Mouse (Mus musculus) embryo, embryonic 9.5 days (tissue): ENCODE measurements at regions not wholly inside any gene's neighbourhood (a gene's known extent, or its start where the extent isn't known, plus 50 kb on each side); places are given as distances from the start of the nearest gene placed in this dataset.
A peak's percentile ranks its signal among the peaks of the same experiment; 100 is the strongest.
"Not testable (repeated sequence)": the region's sequence is repeated elsewhere in the genome, so short reads cannot be mapped to it uniquely, and the experiment has no call there.

Experiments
- DNase-seq: peaks from one replicate; pipeline ENCODE4 v3.0.0-alpha.2; 2017; ENCODE audit errors: extremely low spot score

GRCm38 (mm10) chr1:35162506-35162905 is 312.7 kb downstream of the Plekhb2 start:
- no peak for DNase-seq

GRCm38 (mm10) chr1:35200656-35201055 is 350.9 kb downstream of the Plekhb2 start:
- no peak for DNase-seq

GRCm38 (mm10) chr1:35201083-35201879 is 351.5 kb downstream of the Plekhb2 start:
- no peak for DNase-seq

- no peak for DNase-seq
Measured at GRCm38 (mm10) chr1:35201880-35202220, 352.1 kb downstream of the Plekhb2 start.

GRCm38 (mm10) chr1:35202551-35202950 is 352.8 kb downstream of the Plekhb2 start:
- no peak for DNase-seq

GRCm38 (mm10) chr1:35206834-35207529 is 357.2 kb downstream of the Plekhb2 start:
- DNase-seq = no peak

- no peak for DNase-seq
Measured at GRCm38 (mm10) chr1:35212111-35212891, 362.5 kb downstream of the Plekhb2 start.

- DNase-seq = no peak
Measured at GRCm38 (mm10) chr1:35213875-35214274, 364.1 kb downstream of the Plekhb2 start.

- DNase-seq = no peak
Measured at GRCm38 (mm10) chr1:35216411-35216810, 366.6 kb downstream of the Plekhb2 start.

GRCm38 (mm10) chr1:35220215-35220614 is 370.4 kb downstream of the Plekhb2 start:
- not testable (repeated sequence) for DNase-seq

GRCm38 (mm10) chr1:35220751-35221150 is 371.0 kb downstream of the Plekhb2 start:
- no peak for DNase-seq

GRCm38 (mm10) chr1:35232592-35232991 is 382.8 kb downstream of the Plekhb2 start:
- DNase-seq = no peak

GRCm38 (mm10) chr1:35238139-35238538 is 388.4 kb downstream of the Plekhb2 start:
- no peak for DNase-seq

GRCm38 (mm10) chr1:35242849-35243248 is 393.1 kb downstream of the Plekhb2 start:
- DNase-seq = no peak

- DNase-seq = no peak
Measured at GRCm38 (mm10) chr1:35243339-35243738, 393.6 kb downstream of the Plekhb2 start.

- no peak for DNase-seq
Measured at GRCm38 (mm10) chr1:35265125-35265524, 415.3 kb downstream of the Plekhb2 start.

- peak; percentile 7 for DNase-seq
Measured at GRCm38 (mm10) chr1:35266626-35267025, 416.9 kb downstream of the Plekhb2 start.

GRCm38 (mm10) chr1:35267883-35268282 is 418.1 kb downstream of the Plekhb2 start:
- no peak for DNase-seq

- no peak for DNase-seq
Measured at GRCm38 (mm10) chr1:35274978-35275377, 425.2 kb downstream of the Plekhb2 start.
